Mouse (Mus musculus) kidney, postnatal 0 days (tissue): ENCODE results near the gene Slc16a3. TPM values are rescaled to one million over a fixed set of nuclear protein-coding genes. Genes with fewer than 3 reads are reported as not detected.

Source experiments
- ATAC-seq: fragments of 200-750 bp; cut with Nextera tagmentation; replicated peaks from 2 replicates; pipeline ENCODE4 v1.8.0; 2017; ENCODE audit warnings: low read depth, moderate number of reproducible peaks, moderate TSS enrichment, moderate library complexity; ENCODE audit not compliant: low FRiP score
- DNase-seq: peaks from one replicate; pipeline ENCODE4 v3.0.0-alpha.2; 2016; ENCODE audit warnings: low spot score
- H3K27ac ChIP-seq: fragments of 300-500 bp; sonication (generic); 2 replicates; pipeline ENCODE4 v1.5.1; 2014; ENCODE audit warnings: mild to moderate bottlenecking
- H3K27me3 ChIP-seq: fragments of 300-500 bp; sonication (generic); 2 replicates; pipeline ENCODE4 v1.6.1; 2014; ENCODE audit warnings: low read length, mixed read lengths; ENCODE audit not compliant: insufficient read depth
- H3K36me3 ChIP-seq: fragments of 300-500 bp; sonication (generic); 2 replicates; pipeline ENCODE4 v1.6.1; 2014; ENCODE audit warnings: low read length, mixed read lengths; ENCODE audit not compliant: insufficient read depth
- H3K4me1 ChIP-seq: fragments of 300-500 bp; sonication (generic); replicated peaks from 2 replicates; pipeline ENCODE4 v1.6.1; 2014; ENCODE audit warnings: antibody characterized with exemption, low read length, mixed read lengths; ENCODE audit not compliant: insufficient read depth
- H3K4me2 ChIP-seq: fragments of 300-500 bp; sonication (generic); 2 replicates; pipeline ENCODE4 v1.6.1; 2014; ENCODE audit warnings: mild to moderate bottlenecking, low read length, moderate library complexity, mixed read lengths
- H3K4me3 ChIP-seq: fragments of 300-500 bp; sonication (generic); replicated peaks from 2 replicates; pipeline ENCODE4 v1.5.1; 2014; ENCODE audit warnings: low read depth, low read length
- H3K9ac ChIP-seq: fragments of 300-500 bp; sonication (generic); 2 replicates; pipeline ENCODE4 v1.6.1; 2014; ENCODE audit warnings: low read depth, low read length
- H3K9me3 ChIP-seq: fragments of 300-500 bp; sonication (generic); replicated peaks from 2 replicates; pipeline ENCODE4 v1.6.1; 2016; ENCODE audit warnings: low read length, inconsistent platforms, mixed read lengths
- CTCF ChIP-seq: IDR thresholded peaks from 2 replicates; pipeline ENCODE4 v1.5.1; 2016; ENCODE audit warnings: antibody characterized with exemption, low read depth, mild to moderate bottlenecking, moderate library complexity
- WGBS: fragments of 180-500 bp; shearing (Covaris S2); extraction: QIAGEN DNeasy Blood & Tissue Kit; methylation state at CpG from one replicate; pipeline ENCODE4 v1.1.7; 2014; 5-methylcytosine and 5-hydroxymethylcytosine counted together
- polyA plus RNA-seq: library from polyadenylated mRNA; unstranded; fragments of >200 nt; fragmentation: Nextera tagmentation; extraction: Ambion mirVana; gene quantifications from 2 replicates; pipeline ENCODE4 v1.2.1, GENCODE M21; 2015

Slc16a3 gene
- polyA plus RNA-seq, 1 experiment from 2014 or later = 10.0 TPM

- peaks cover 11% of the 10 kb centered on the region; the same call in 1 of the 2 replicates for H3K36me3 ChIP-seq
- DNase-seq = peak; percentile 73
- peak overlapping the region; percentile 68 for H3K4me2 ChIP-seq
- peak overlapping the region; percentile 99 for H3K9ac ChIP-seq
- TF ChIP-seq CTCF = no peak
- H3K4me1 ChIP-seq = peaks cover 20% of the 10 kb centered on the region
- 2% methylated on average over 29 of the region's 35 CpGs for WGBS
- ATAC-seq = peak; percentile 62
- H3K9me3 ChIP-seq = no peaks in the 10 kb centered on the region
- peak overlapping the region; percentile 97 for H3K4me3 ChIP-seq
- peak overlapping the region; percentile 96 for H3K27ac ChIP-seq
- no peaks in the 10 kb centered on the region for H3K27me3 ChIP-seq
Observed at GRCm38 (mm10) chr11:120990126-120990781, 42.0 kb downstream of the Slc16a3 start.

- 0 out of 2 replicates have a peak, but pooled peaks have one; percentile 20 for TF ChIP-seq CTCF
- peak within 1 kb of the TSS; percentile 97 for H3K4me3 ChIP-seq
Observed at GRCm38 (mm10) chr11:120990951-120991526, 42.8 kb downstream of the Slc16a3 start, which contains the start of gene Csnk1d. Gene Csnk1d, minus strand, starts transcription at chr11:120991330.

GRCm38 (mm10) chr11:120991791-120992190 lies 43.5 kb downstream of the Slc16a3 start:
- H3K9me3 ChIP-seq = no peaks in the 10 kb centered on the region
- ATAC-seq (no peak), DNase-seq (no peak)
- WGBS = 60% methylated on average over 3 of the region's 3 CpGs
- peak overlapping the region; percentile 68 for H3K4me2 ChIP-seq
- H3K4me1 ChIP-seq = peaks cover 20% of the 10 kb centered on the region
- no peaks in the 10 kb centered on the region for H3K27me3 ChIP-seq
- no peak for TF ChIP-seq CTCF
- H3K27ac ChIP-seq = peak overlapping the region; percentile 96
- H3K9ac ChIP-seq = peak overlapping the region; percentile 99
- H3K4me3 ChIP-seq = peak overlapping the region; percentile 97
- no peaks in the 10 kb centered on the region for H3K36me3 ChIP-seq

More at GRCm38 (mm10) chr11:120990951-120991526, 42.8 kb downstream of the Slc16a3 start, which contains the start of gene Csnk1d:
- H3K9ac ChIP-seq = peak within 1 kb of the TSS; percentile 99
- H3K27ac ChIP-seq = peak within 1 kb of the TSS; percentile 96
- 0% methylated on average over 57 of the region's 59 CpGs for WGBS
- H3K36me3 ChIP-seq = 0 out of 2 replicates have a peak, but pooled peaks cover 5% of the 10 kb centered on the region
- H3K4me2 ChIP-seq = peak within 1 kb of the TSS; percentile 68
- no peaks in the 10 kb centered on the region for H3K27me3 ChIP-seq
- no peaks in the 10 kb centered on the region for H3K9me3 ChIP-seq
- peak; percentile 98 for DNase-seq
- ATAC-seq = peak; percentile 87
- peaks cover 20% of the 10 kb centered on the region for H3K4me1 ChIP-seq

DNA sequence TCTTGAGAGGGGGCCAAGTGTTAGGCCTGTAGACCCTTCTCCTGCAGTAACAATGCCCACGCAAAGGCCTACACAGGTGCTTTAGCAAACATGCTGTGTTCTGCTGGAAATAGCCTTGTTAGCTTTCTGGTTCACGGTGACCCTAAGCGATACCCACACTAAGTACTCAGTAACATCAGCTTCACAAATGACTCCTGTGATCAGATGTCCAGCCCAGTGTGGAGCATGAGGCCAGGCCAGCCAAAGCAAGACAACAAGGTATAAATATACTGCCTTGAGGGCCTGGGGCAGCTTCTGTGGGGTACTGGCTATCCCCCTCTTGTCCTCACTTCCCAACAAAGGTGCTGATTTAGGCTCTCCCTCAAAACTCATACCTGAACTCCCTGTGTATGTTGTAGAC lies 44.8 kb downstream of the Slc16a3 start:
- Histone ChIP-seq H3K4me1 (peaks cover 17% of the 10 kb centered on the region), H3K36me3 (no peaks in the 10 kb centered on the region), H3K4me3 (no peak overlapping the region), H3K9me3 (no peaks in the 10 kb centered on the region), H3K4me2 (no peak overlapping the region), H3K27ac (no peak overlapping the region), H3K27me3 (no peaks in the 10 kb centered on the region), H3K9ac (no peak overlapping the region)
- TF ChIP-seq CTCF = no peak
- DNase-seq = no peak
- no peak for ATAC-seq
- WGBS = 91% methylated on average over 3 of the region's 3 CpGs

DNA sequence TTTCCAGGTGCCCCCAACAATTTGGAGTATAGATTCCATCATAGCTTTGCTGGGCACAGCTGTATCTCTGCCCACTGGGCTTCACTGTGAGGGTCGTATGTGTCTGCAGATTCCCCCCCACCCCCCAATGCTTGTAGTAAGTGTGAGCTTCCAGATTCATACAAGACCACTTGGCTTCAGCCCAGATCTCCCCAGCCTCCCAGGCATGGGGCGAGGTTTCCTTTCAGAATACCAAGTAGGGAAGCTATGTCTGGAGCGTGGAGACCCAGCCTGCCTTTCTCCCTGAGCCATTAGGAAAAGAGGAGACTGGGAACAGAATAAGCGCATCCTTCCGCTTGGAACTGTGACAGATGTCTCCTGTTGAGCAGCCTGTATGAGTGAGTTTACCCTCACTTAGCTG lies 45.3 kb downstream of the Slc16a3 start:
- H3K36me3 ChIP-seq = no peaks in the 10 kb centered on the region
- no peak for TF ChIP-seq CTCF
- H3K9ac ChIP-seq = no peak overlapping the region
- no peak overlapping the region for H3K27ac ChIP-seq
- H3K27me3 ChIP-seq = no peaks in the 10 kb centered on the region
- no peaks in the 10 kb centered on the region for H3K9me3 ChIP-seq
- ATAC-seq (no peak), DNase-seq (no peak)
- peaks cover 14% of the 10 kb centered on the region for H3K4me1 ChIP-seq
- H3K4me2 ChIP-seq = no peak overlapping the region
- WGBS = 83% methylated on average over 5 of the region's 5 CpGs
- H3K4me3 ChIP-seq = no peak overlapping the region

DNA sequence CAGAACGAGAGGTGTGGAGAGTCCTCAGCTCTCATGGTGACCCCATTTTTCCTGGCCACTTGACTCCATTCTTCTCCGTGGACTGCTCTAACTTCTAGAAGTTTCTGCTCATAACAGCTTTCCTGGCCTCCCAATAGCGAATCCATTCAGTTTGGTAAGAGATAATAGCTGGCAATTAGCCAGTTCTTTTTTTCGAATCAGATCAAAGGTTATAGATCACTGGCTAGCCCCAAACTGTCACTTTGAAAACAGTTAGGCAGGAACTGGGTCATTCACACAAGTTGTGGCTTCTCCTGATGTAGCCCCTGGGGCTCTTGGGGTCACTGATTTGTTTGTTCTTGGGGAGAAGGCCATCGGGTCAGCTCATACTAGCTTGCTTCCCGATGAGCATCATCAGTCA lies 46.5 kb downstream of the Slc16a3 start:
- DNase-seq (no peak), ATAC-seq (no peak)
- Histone ChIP-seq H3K9me3 (no peaks in the 10 kb centered on the region), H3K4me3 (no peak overlapping the region), H3K27me3 (no peaks in the 10 kb centered on the region), H3K27ac (no peak overlapping the region), H3K4me1 (peaks cover 6% of the 10 kb centered on the region; the same call in 1 of the 2 replicates), H3K4me2 (no peak overlapping the region), H3K9ac (no peak overlapping the region), H3K36me3 (no peaks in the 10 kb centered on the region)
- WGBS = 70% methylated on average over 6 of the region's 6 CpGs
- no peak for TF ChIP-seq CTCF
